Mouse (Mus musculus) CH12.LX (cell line): ENCODE results near the gene Lrp3. TPM values are rescaled to one million over a fixed set of nuclear protein-coding genes. Genes with fewer than 3 reads are reported as not detected.

Experiments
- DNase-seq: peaks from one replicate; pipeline ENCODE4 v3.0.0-alpha.2; 2013; ENCODE audit errors: extremely low read depth
- H3K27ac ChIP-seq: 2 replicates; pipeline ENCODE4 v1.5.1; 2012; ENCODE audit warnings: low read depth, mild to moderate bottlenecking, control low read depth, moderate library complexity; ENCODE audit not compliant: insufficient read depth
- H3K27me3 ChIP-seq: replicated peaks from 2 replicates; pipeline ENCODE3; 2012; ENCODE audit warnings: inconsistent platforms
- H3K36me3 ChIP-seq, 2 experiments: replicated peaks in 1 of 2; 2 replicates each; pipeline versions ENCODE3 to v1.6.1; 2012; ENCODE audit warnings: inconsistent platforms in 1 of 2, low read length in 1 of 2, mild to moderate bottlenecking in 1 of 2, mixed read lengths in 1 of 2, moderate library complexity in 1 of 2; ENCODE audit not compliant: control insufficient read depth in 1 of 2, insufficient read depth in 1 of 2
- H3K4me1 ChIP-seq, 2 experiments: 2 replicates each; pipeline ENCODE4 v1.6.1; 2012; ENCODE audit warnings: inconsistent platforms in 1 of 2, moderate library complexity in 1 of 2; ENCODE audit not compliant: insufficient read depth in 2 of 2, control insufficient read depth in 1 of 2
- H3K4me2 ChIP-seq: 2 replicates; pipeline ENCODE4 v1.6.1; 2012; ENCODE audit warnings: low read depth, mild to moderate bottlenecking, control low read depth; ENCODE audit not compliant: poor library complexity, insufficient read depth, severe bottlenecking
- H3K4me3 ChIP-seq, 3 experiments: fragments of 150-350 bp in 1 of 3; sonication (generic) in 1 of 3; replicated peaks in 1 of 3; 2 replicates each; pipeline versions ENCODE3 to v1.5.1; 2011 to 2012; ENCODE audit warnings: low read depth in 2 of 3, low read length in 2 of 3, mild to moderate bottlenecking in 2 of 3, moderate library complexity in 2 of 3, control low read depth in 1 of 3, improper control_type of control experiment in 1 of 3, inconsistent platforms in 1 of 3, mixed read lengths in 1 of 3; ENCODE audit not compliant: poor library complexity in 1 of 3
- H3K79me2 ChIP-seq: replicated peaks from 2 replicates; pipeline ENCODE4 v1.6.1; 2012; ENCODE audit warnings: mild to moderate bottlenecking, moderate library complexity; ENCODE audit not compliant: control insufficient read depth, poor library complexity, insufficient read depth, severe bottlenecking; ENCODE audit errors: extremely low read depth
- H3K9ac ChIP-seq: 2 replicates; pipeline ENCODE4 v1.6.1; 2012; ENCODE audit warnings: low read depth, mild to moderate bottlenecking, control low read depth, moderate library complexity; ENCODE audit not compliant: insufficient read depth
- H3K9me3 ChIP-seq: replicated peaks from 2 replicates; pipeline ENCODE3; 2012; ENCODE audit warnings: low read length, inconsistent platforms, mixed read lengths
- BHLHE40 ChIP-seq: IDR thresholded peaks from 2 replicates; pipeline ENCODE4 v1.6.1; 2011; ENCODE audit warnings: mild to moderate bottlenecking, low read depth, low read length, improper control_type of control experiment
- CHD1 ChIP-seq: IDR thresholded peaks from 2 replicates; pipeline ENCODE4 v1.6.1; 2012; ENCODE audit warnings: low read depth, low read length, improper control_type of control experiment, inconsistent platforms
- CTCF ChIP-seq, 2 experiments: IDR thresholded peaks in 1 of 2; conservative IDR thresholded peaks in 1 of 2; 2 replicates each; pipeline ENCODE4 v1.5.1; 2011 to 2012; ENCODE audit warnings: low read depth in 2 of 2, low read length in 2 of 2, improper control_type of control experiment in 1 of 2, inconsistent platforms in 1 of 2, mild to moderate bottlenecking in 1 of 2, moderate library complexity in 1 of 2
- EP300 ChIP-seq: IDR thresholded peaks from 2 replicates; pipeline ENCODE4 v1.6.1; 2011; ENCODE audit warnings: low read length, improper control_type of control experiment
- HCFC1 ChIP-seq: IDR thresholded peaks from 2 replicates; pipeline ENCODE4 v1.6.1; 2012; ENCODE audit warnings: low read depth, mild to moderate bottlenecking, inconsistent platforms, low read length, improper control_type of control experiment
- IRF4 ChIP-seq: IDR thresholded peaks from 2 replicates; pipeline ENCODE4 v1.6.1; 2014; ENCODE audit warnings: low read depth, mild to moderate bottlenecking, inconsistent platforms, low read length, improper control_type of control experiment
- JUN ChIP-seq: IDR thresholded peaks from 2 replicates; pipeline ENCODE4 v1.6.1; 2011; ENCODE audit warnings: low read depth, mild to moderate bottlenecking, low read length, improper control_type of control experiment, moderate library complexity; ENCODE audit not compliant: insufficient read depth
- MAX ChIP-seq: IDR thresholded peaks from 2 replicates; pipeline ENCODE4 v1.6.1; 2011; ENCODE audit warnings: low read length, improper control_type of control experiment
- MAZ ChIP-seq: IDR thresholded peaks from 2 replicates; pipeline ENCODE4 v1.6.1; 2012; ENCODE audit warnings: low read depth, mild to moderate bottlenecking, inconsistent platforms, low read length, improper control_type of control experiment, moderate library complexity
- MXI1 ChIP-seq: IDR thresholded peaks from 2 replicates; pipeline ENCODE4 v1.6.1; 2011; ENCODE audit warnings: mild to moderate bottlenecking, low read depth, low read length, improper control_type of control experiment
- NELFE ChIP-seq: IDR thresholded peaks from 2 replicates; pipeline ENCODE4 v1.6.1; 2011; ENCODE audit warnings: low read depth, low read length, improper control_type of control experiment
- NRF1 ChIP-seq: IDR thresholded peaks from 2 replicates; pipeline ENCODE4 v1.6.1; 2014; ENCODE audit warnings: low read depth, mild to moderate bottlenecking, inconsistent platforms, low read length, improper control_type of control experiment, moderate library complexity
- RAD21 ChIP-seq: IDR thresholded peaks from 2 replicates; pipeline ENCODE4 v1.6.1; 2011; ENCODE audit warnings: low read depth, mild to moderate bottlenecking, low read length, improper control_type of control experiment, moderate library complexity
- TBP ChIP-seq: conservative IDR thresholded peaks from 2 replicates; pipeline ENCODE4 v1.6.1; 2011; ENCODE audit warnings: low read depth, low read length, improper control_type of control experiment
- TCF12 ChIP-seq: IDR thresholded peaks from 2 replicates; pipeline ENCODE4 v1.6.1; 2014; ENCODE audit warnings: low read depth, mild to moderate bottlenecking, inconsistent platforms, low read length, improper control_type of control experiment
- UBTF ChIP-seq: IDR thresholded peaks from 2 replicates; pipeline ENCODE4 v1.6.1; 2012; ENCODE audit warnings: low read depth, mild to moderate bottlenecking, inconsistent platforms, low read length, improper control_type of control experiment, moderate library complexity
- USF1 ChIP-seq: IDR thresholded peaks from 2 replicates; pipeline ENCODE4 v1.6.1; 2014; ENCODE audit warnings: low read depth, mild to moderate bottlenecking, inconsistent platforms, low read length, improper control_type of control experiment
- ZC3H11A ChIP-seq: IDR thresholded peaks from 2 replicates; pipeline ENCODE4 v1.6.1; 2012; ENCODE audit warnings: low read depth, mild to moderate bottlenecking, inconsistent platforms, low read length, improper control_type of control experiment
- ZKSCAN1 ChIP-seq: IDR thresholded peaks from 2 replicates; pipeline ENCODE4 v1.6.1; 2012; ENCODE audit warnings: low read depth, inconsistent platforms, low read length, improper control_type of control experiment, borderline replicate concordance
- dilution Hi-C: fragments of 300-500 bp; cut with MboI; formaldehyde crosslinking; loops from 2 replicates; pipeline ENCODE4 v1.14.3; 2020; ENCODE audit warnings: low sequenced_read_pairs; ENCODE audit not compliant: extremely low pct_unique_long_range_greater_than_20kb, extremely low pct_ligation_motif_present
- in situ Hi-C: fragments of 300-500 bp; cut with MboI; formaldehyde crosslinking; loops from 3 replicates; pipeline ENCODE4 v1.14.3; 2019; ENCODE audit warnings: low sequenced_read_pairs, low pct_ligation_motif_present, low pct_unique_long_range_greater_than_20kb, mixed read lengths
- polyA plus RNA-seq: library from polyadenylated mRNA; unstranded; fragments of >175 nt; gene quantifications from 2 replicates; pipeline ENCODE4 v1.2.1, GENCODE M21; 2012; ENCODE audit warnings: low read depth; ENCODE audit not compliant: insufficient read length
- total RNA-seq, 2 experiments: library from RNA; depleted of rRNA; stranded (reverse); fragments of 300-350 nt in 1 of 2; fragments of >200 nt in 1 of 2; gene quantifications; 2 replicates each; pipeline ENCODE4 v1.2.3; 2012 to 2014

Gene Lrp3
- total and polyA plus RNA-seq, 3 experiments: not detected

DNA sequence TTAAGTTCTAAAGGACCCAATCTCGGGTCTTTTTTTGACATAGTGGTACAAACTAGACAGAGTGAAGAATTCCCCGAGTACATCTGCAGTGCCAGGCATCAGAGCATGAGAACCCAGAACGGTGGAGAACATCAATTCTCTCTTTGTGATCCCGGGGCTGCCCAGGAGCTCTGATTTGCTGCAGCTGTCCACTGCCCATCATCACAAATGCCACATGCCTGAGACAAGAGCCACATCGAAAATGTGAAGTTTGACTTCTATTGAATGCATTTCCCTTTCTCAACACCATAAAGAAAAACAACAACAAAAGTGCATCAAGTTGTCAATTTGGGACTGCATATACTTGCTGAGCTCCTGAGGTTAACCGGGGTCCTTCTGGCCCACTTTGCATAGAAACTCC is 52.9 kb downstream of the Lrp3 start:
- H3K4me3 ChIP-seq: no peak overlapping the region
- peaks cover 9% of the 10 kb centered on the region for H3K27me3 ChIP-seq
- dilution Hi-C loops (no loop called here), in situ Hi-C loops (no loop called here)
- no peak for TF ChIP-seq HCFC1
- TF ChIP-seq MAX: no peak
- TF ChIP-seq MAZ: no peak
- no peak for TF ChIP-seq ZKSCAN1
- H3K9ac ChIP-seq: no peak overlapping the region
- H3K36me3 ChIP-seq: no peaks in the 10 kb centered on the region
- peaks cover 14% of the 10 kb centered on the region for H3K9me3 ChIP-seq
- no peaks in the 10 kb centered on the region for H3K4me1 ChIP-seq
- no peak overlapping the region for H3K4me2 ChIP-seq
- no peaks in the 10 kb centered on the region for H3K79me2 ChIP-seq
- no peak overlapping the region for H3K27ac ChIP-seq
- DNase-seq: no peak

DNA sequence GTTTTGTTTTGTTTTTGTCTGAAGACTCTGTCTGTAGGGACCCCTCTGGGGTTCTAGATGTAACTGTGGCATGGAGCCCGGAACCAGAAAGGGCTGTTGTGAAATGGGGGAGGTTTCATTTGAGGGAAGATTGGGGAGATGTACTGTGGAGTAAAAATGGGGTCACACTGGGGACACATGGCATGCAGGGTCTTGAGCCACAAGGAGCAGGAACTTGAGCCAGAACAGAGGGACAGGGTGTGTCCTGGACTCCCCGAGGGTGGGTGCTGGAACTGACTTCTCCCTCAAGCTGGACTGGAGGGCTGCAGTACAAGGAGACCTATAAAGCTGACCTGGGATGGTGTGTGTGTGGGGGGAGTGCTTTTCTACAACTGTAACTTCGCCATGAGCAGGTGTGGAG is 57.8 kb downstream of the Lrp3 start:
- Histone ChIP-seq H3K9ac (no peak overlapping the region), H3K27me3 (peaks cover 2% of the 10 kb centered on the region), H3K4me3 (no peak overlapping the region), H3K9me3 (peaks cover 14% of the 10 kb centered on the region), H3K4me1 (peaks cover 8 to 26% of the 10 kb centered on the region in 2 experiments), H3K79me2 (no peaks in the 10 kb centered on the region), H3K27ac (no peak overlapping the region), H3K36me3 (no peaks in the 10 kb centered on the region), H3K4me2 (no peak overlapping the region)
- no peak for TF ChIP-seq NELFE
- TF ChIP-seq IRF4: no peak
- TF ChIP-seq BHLHE40: no peak
- TF ChIP-seq NRF1: no peak
- no peak for TF ChIP-seq TBP
- TF ChIP-seq ZC3H11A: no peak
- TF ChIP-seq EP300: no peak
- no peak for TF ChIP-seq USF1
- no peak for TF ChIP-seq TCF12
- no peak for TF ChIP-seq JUN
- TF ChIP-seq HCFC1: no peak
- TF ChIP-seq RAD21: no peak
- TF ChIP-seq UBTF: no peak
- no peak for TF ChIP-seq CTCF (conservative IDR thresholded peaks at IDR 0.05 in 1 of 2, IDR thresholded peaks at IDR 0.05 in 1 of 2; ENCODE audit: low read depth in 2 of 2, low read length in 2 of 2)
- no peak for TF ChIP-seq CHD1
- TF ChIP-seq MAZ: no peak
- TF ChIP-seq MXI1: no peak
- DNase-seq: no peak
- in situ Hi-C loops: no loop called here
- dilution Hi-C loops: no loop called here
